Mouse (Mus musculus) E14TG2a.4 (cell line): ENCODE measurements at regions not wholly inside any gene's neighbourhood (a gene's known extent, or its start where the extent isn't known, plus 50 kb on each side); places are given as distances from the start of the nearest gene placed in this dataset.

Experiments
- CTCF ChIP-seq: conservative IDR thresholded peaks from 2 replicates; pipeline ENCODE4 v1.5.1; 2014; ENCODE audit warnings: low read length
- POU5F1 ChIP-seq: IDR thresholded peaks from 2 replicates; pipeline ENCODE4 v1.6.1; 2014; ENCODE audit warnings: low read length, borderline replicate concordance

- no peak for TF ChIP-seq CTCF
- no peak for TF ChIP-seq POU5F1
These were observed 1432.9 kb upstream of the Sel1l start for GRCm38 (mm10) chr12:93281816-93282215.
